Mouse (Mus musculus) forebrain, embryonic 15.5 days (tissue): ENCODE measurements around the gene Bmpr1b. TPM values are rescaled to one million over a fixed set of nuclear protein-coding genes. Genes with fewer than 3 reads are reported as not detected.

Experiments used
- ATAC-seq: fragments of 200-750 bp; cut with Nextera tagmentation; replicated peaks from 2 replicates; pipeline ENCODE4 v1.8.0; 2017; ENCODE audit warnings: mild to moderate bottlenecking, moderate TSS enrichment, moderate library complexity
- H3K27ac ChIP-seq: fragments of 300-500 bp; sonication (generic); replicated peaks from 2 replicates; pipeline ENCODE4 v1.5.1; 2015; ENCODE audit warnings: mild to moderate bottlenecking, inconsistent platforms
- H3K27me3 ChIP-seq: fragments of 300-500 bp; sonication (generic); 2 replicates; pipeline ENCODE4 v1.6.1; 2015; ENCODE audit warnings: inconsistent platforms
- H3K36me3 ChIP-seq: fragments of 300-500 bp; sonication (generic); 2 replicates; pipeline ENCODE4 v1.6.1; 2015; ENCODE audit warnings: mild to moderate bottlenecking, inconsistent platforms
- H3K4me1 ChIP-seq: fragments of 300-500 bp; sonication (generic); 2 replicates; pipeline ENCODE4 v1.6.1; 2015; ENCODE audit warnings: inconsistent platforms
- H3K4me2 ChIP-seq: fragments of 300-500 bp; sonication (generic); replicated peaks from 2 replicates; pipeline ENCODE4 v1.6.1; 2015; ENCODE audit warnings: mild to moderate bottlenecking, inconsistent platforms
- H3K4me3 ChIP-seq: fragments of 300-500 bp; sonication (generic); 2 replicates; pipeline ENCODE4 v1.5.1; 2015; ENCODE audit warnings: mild to moderate bottlenecking, inconsistent platforms
- H3K9ac ChIP-seq: fragments of 300-500 bp; sonication (generic); replicated peaks from 2 replicates; pipeline ENCODE4 v1.6.1; 2015; ENCODE audit warnings: mild to moderate bottlenecking, inconsistent platforms
- H3K9me3 ChIP-seq: fragments of 300-500 bp; sonication (generic); 2 replicates; pipeline ENCODE4 v1.6.1; 2016; ENCODE audit warnings: inconsistent platforms
- WGBS: fragments of 180-500 bp; shearing (Covaris S2); methylation state at CpG from one replicate; pipeline ENCODE4 v1.1.7; 2015; ENCODE audit warnings: mixed read lengths; 5-methylcytosine and 5-hydroxymethylcytosine counted together
- polyA plus RNA-seq: library from polyadenylated mRNA; unstranded; fragments of >200 nt; fragmentation: Nextera tagmentation; extraction: Ambion mirVana; gene quantifications from 2 replicates; pipeline ENCODE4 v1.2.1, GENCODE M21; 2015

Bmpr1b gene
- polyA plus RNA-seq, 1 experiment from 2014 or later, result 5.8 TPM

DNA sequence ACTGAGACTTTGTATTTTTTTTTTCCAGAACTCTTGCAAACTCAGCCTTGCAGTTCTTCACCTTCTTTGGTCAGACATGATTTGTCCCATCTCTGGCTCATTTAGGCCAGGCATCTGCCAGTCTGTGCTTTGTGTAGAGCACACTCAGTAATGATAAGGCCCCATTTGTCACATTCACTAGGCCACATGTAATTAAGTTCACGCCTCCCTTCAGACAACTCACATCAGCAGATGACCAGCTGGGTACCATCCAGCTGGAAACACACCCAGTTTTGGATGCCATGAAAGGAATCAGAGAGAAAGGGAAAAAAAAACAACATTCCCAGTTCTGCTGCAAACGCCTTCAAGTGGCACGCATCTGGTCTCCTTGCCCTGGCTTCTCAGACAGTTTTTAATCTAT is 374.9 kb downstream of the Bmpr1b start:
- no peak overlapping the region for H3K4me3 ChIP-seq
- WGBS, result 37% methylated on average over 3 of the region's 3 CpGs

DNA sequence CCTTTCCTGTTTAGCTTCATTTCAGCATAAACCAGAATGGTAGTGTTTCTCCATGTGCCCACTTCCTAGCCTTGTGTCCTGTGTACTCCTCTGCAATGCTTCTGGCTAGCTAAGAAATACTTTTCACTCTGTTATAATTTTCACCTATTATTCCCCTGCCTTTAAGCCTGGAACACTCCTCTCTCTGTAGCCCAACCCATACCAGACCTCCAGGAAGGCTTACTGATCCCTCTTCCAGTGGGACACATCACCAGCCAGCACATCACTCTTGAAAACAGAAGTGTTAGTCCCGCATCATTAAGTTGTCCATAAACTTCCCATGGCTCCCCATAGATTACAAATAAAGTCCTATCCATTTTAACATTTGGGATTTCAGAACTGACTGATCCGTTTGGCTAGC is 375.5 kb downstream of the Bmpr1b start:
- Histone ChIP-seq H3K9ac (no peak overlapping the region), H3K36me3 (no peaks in the 10 kb centered on the region), H3K9me3 (no peaks in the 10 kb centered on the region), H3K27ac (no peak overlapping the region), H3K4me2 (no peak overlapping the region), H3K4me1 (peaks cover 6% of the 10 kb centered on the region), H3K4me3 (no peak overlapping the region), H3K27me3 (no peaks in the 10 kb centered on the region)
- WGBS, result 78% methylated on average over 2 of the region's 2 CpGs
- ATAC-seq, result no peak

More for the DNA sequence above, 374.9 kb downstream of the Bmpr1b start:
- Histone ChIP-seq H3K4me1 (peaks cover 6% of the 10 kb centered on the region), H3K27ac (no peak overlapping the region), H3K4me2 (no peak overlapping the region), H3K9ac (no peak overlapping the region), H3K36me3 (no peaks in the 10 kb centered on the region), H3K27me3 (no peaks in the 10 kb centered on the region), H3K9me3 (no peaks in the 10 kb centered on the region)
- peak; percentile 64; the same call in 1 of the 2 replicates for ATAC-seq

DNA sequence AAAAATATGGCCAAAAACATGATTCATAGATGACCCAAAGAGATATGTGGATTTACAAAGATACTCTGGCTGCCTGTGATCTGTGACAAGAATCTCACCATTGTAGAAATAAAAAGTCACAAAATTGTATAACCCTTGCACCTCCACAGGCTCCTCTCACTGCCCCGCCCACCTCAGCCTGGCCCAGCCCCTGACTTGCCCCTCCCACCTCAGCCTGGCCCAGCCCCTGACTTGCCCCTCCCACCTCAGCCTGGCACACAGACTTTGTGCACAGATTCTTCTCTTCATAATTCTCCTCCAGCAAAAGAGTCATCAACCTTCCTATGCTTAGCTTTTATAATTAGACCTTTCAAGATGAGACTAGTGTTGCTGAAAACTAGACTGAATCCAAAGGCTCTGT is 377.1 kb downstream of the Bmpr1b start:
- no peak for ATAC-seq
- no peak overlapping the region for H3K9ac ChIP-seq
- H3K4me2 ChIP-seq, result no peak overlapping the region
- no peaks in the 10 kb centered on the region for H3K9me3 ChIP-seq
- no peak overlapping the region for H3K27ac ChIP-seq
- no peak overlapping the region for H3K4me3 ChIP-seq
- WGBS, result 95% methylated on average over 1 of the region's 1 CpGs
- H3K36me3 ChIP-seq, result no peaks in the 10 kb centered on the region
- no peaks in the 10 kb centered on the region for H3K27me3 ChIP-seq
- peaks cover 8% of the 10 kb centered on the region for H3K4me1 ChIP-seq

DNA sequence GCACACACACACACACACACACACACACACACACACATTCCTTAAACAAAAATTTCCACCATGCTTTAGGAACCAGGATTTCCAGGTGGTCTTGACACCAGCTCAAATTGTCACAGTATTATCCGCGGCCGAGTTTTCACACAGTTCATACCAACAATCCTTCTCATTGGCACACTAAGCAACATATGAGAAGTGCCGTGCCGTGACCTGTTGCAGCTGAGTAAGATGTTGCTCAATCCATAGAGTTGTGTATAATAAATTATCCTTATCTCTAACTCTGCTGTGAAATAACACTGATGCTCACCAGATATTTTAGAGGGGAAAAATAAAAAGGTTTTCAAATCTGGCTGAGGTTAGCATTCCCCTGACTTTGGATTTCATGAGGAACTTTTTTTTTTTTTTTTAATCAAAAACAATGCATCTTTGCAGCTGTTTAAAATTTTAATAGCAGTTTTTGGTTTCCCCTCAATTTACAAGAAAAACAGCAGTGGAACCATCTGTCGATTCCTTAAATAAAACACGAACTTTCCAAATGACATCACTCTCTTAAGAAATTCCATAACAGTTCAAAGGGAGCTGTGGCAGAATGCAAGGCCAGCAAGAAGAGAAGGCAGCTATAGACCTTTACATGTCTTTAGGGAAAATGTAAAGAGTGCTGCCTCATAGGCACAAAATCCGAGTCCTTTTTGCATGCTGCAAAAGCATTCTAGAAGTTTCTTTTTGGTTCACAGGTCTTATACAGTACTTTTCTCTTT is 378.0 kb downstream of the Bmpr1b start:
- 85% methylated on average over 8 of the region's 8 CpGs for WGBS
- no peak for ATAC-seq
- H3K4me1 ChIP-seq, result peaks cover 11% of the 10 kb centered on the region

More for the DNA sequence above, 378.0 kb downstream of the Bmpr1b start:
- Histone ChIP-seq H3K36me3 (no peaks in the 10 kb centered on the region), H3K4me3 (no peak overlapping the region), H3K9me3 (no peaks in the 10 kb centered on the region), H3K27ac (no peak overlapping the region), H3K4me2 (no peak overlapping the region), H3K27me3 (no peaks in the 10 kb centered on the region), H3K9ac (no peak overlapping the region)

Other genes starting within 250 kb of the Bmpr1b start
- 9.8 and 10.8 TPM in 2 replicates for gene Pdlim5, start 226.3 kb upstream of the Bmpr1b start, polyA plus RNA-seq